8 mouse cellular contexts compared by ENCODE assay signal in the genomic region with DNA sequence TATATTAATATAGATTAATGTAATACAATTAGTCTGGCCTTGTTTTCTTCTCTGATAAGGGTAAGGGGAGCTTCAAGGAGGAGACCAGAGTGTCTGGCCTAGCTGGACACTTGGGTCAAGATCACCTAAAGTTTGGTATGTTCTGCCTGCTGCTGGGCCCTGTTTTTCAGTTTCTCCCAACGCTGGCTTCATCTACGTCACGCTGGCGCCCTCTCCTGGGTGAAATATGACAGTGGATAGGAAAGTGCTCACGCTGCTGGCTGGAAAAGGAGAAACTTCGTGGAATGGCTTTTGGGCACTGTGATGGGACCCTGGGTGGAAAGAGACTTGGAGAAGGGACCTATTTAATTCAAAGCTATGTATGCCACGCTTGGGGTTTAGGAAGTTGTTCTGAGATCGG. TPM values are rescaled to one million over a fixed set of nuclear protein-coding genes. Genes with fewer than 3 reads are reported as not detected.
A peak's percentile ranks its signal among the peaks of the same experiment; 100 is the strongest.
DNase-seq lines count a peak whose midpoint lies in the region; ATAC-seq lines count a peak whose summit lies in the region.

No protein-coding gene starts in this region.

- no peak overlapping the region for H3K4me3 ChIP-seq in intestine, embryonic 14.5 days (ENCODE audit: low read depth, low read length)
- no peak overlapping the region for H3K4me3 ChIP-seq in intestine, embryonic 16.5 days (ENCODE audit: low read length)
- H3K4me3 ChIP-seq in intestine, embryonic 15.5 days (replicated peaks): no peak overlapping the region
- no peak overlapping the region for H3K4me3 ChIP-seq in midbrain, embryonic 15.5 days

- H3K9ac ChIP-seq in intestine, embryonic 14.5 days (ENCODE audit: low read length): no peak overlapping the region
- H3K9ac ChIP-seq in intestine, embryonic 16.5 days (ENCODE audit: low read depth, low read length): no peak overlapping the region
- no peak overlapping the region for H3K9ac ChIP-seq in intestine, embryonic 15.5 days
- no peak overlapping the region for H3K9ac ChIP-seq in midbrain, embryonic 15.5 days

- no peak; the same call in 1 of the 2 replicates for ATAC-seq in intestine, embryonic 14.5 days (replicated peaks; ENCODE audit: low FRiP score, low TSS enrichment, low read depth)
- ATAC-seq in intestine, embryonic 16.5 days: no peak
- ATAC-seq in intestine, embryonic 15.5 days: peak; percentile 78; the same call in 1 of the 2 replicates
- 0 out of 2 replicates have a peak, but pooled peaks have one; percentile 20 for ATAC-seq in midbrain, embryonic 15.5 days (replicated peaks)

- 3% methylated on average over 8 of the region's 8 CpGs for WGBS in intestine, embryonic 14.5 days
- 3% methylated on average over 8 of the region's 8 CpGs for WGBS in intestine, embryonic 16.5 days
- WGBS in intestine, embryonic 15.5 days: 1% methylated on average over 8 of the region's 8 CpGs
- 2% methylated on average over 8 of the region's 8 CpGs for WGBS in midbrain, embryonic 15.5 days

- H3K27ac ChIP-seq in intestine, embryonic 14.5 days (ENCODE audit: low read depth): no peak overlapping the region
- no peak overlapping the region for H3K27ac ChIP-seq in intestine, embryonic 16.5 days (ENCODE audit: low read length)
- no peak overlapping the region for H3K27ac ChIP-seq in intestine, embryonic 15.5 days
- no peak overlapping the region for H3K27ac ChIP-seq in midbrain, embryonic 15.5 days

- H3K4me2 ChIP-seq in intestine, embryonic 14.5 days (ENCODE audit: low read length): no peak overlapping the region
- no peak overlapping the region for H3K4me2 ChIP-seq in intestine, embryonic 16.5 days (ENCODE audit: low read depth, low read length)
- no peak overlapping the region for H3K4me2 ChIP-seq in intestine, embryonic 15.5 days (replicated peaks)
- no peak overlapping the region for H3K4me2 ChIP-seq in midbrain, embryonic 15.5 days

- peaks cover 5% of the 10 kb centered on the region; the same call in 1 of the 2 replicates for H3K4me1 ChIP-seq in intestine, embryonic 14.5 days (replicated peaks; ENCODE audit: control insufficient read depth, insufficient read depth, low read length)
- H3K4me1 ChIP-seq in intestine, embryonic 16.5 days (ENCODE audit: control insufficient read depth, insufficient read depth, low read length): peaks cover 2% of the 10 kb centered on the region; the same call in 1 of the 2 replicates
- no peaks in the 10 kb centered on the region for H3K4me1 ChIP-seq in intestine, embryonic 15.5 days (replicated peaks)
- H3K4me1 ChIP-seq in midbrain, embryonic 15.5 days: no peaks in the 10 kb centered on the region

- no peaks in the 10 kb centered on the region for H3K27me3 ChIP-seq in intestine, embryonic 14.5 days (replicated peaks; ENCODE audit: control insufficient read depth, insufficient read depth, low read length)
- H3K27me3 ChIP-seq in intestine, embryonic 16.5 days (replicated peaks; ENCODE audit: control insufficient read depth, insufficient read depth, low read length): no peaks in the 10 kb centered on the region
- no peaks in the 10 kb centered on the region for H3K27me3 ChIP-seq in intestine, embryonic 15.5 days (replicated peaks)
- no peaks in the 10 kb centered on the region for H3K27me3 ChIP-seq in midbrain, embryonic 15.5 days (replicated peaks)

- H3K36me3 ChIP-seq in intestine, embryonic 14.5 days (ENCODE audit: control insufficient read depth, insufficient read depth, low read length): no peaks in the 10 kb centered on the region
- no peaks in the 10 kb centered on the region for H3K36me3 ChIP-seq in intestine, embryonic 16.5 days (ENCODE audit: control insufficient read depth, insufficient read depth, low read length)
- no peaks in the 10 kb centered on the region for H3K36me3 ChIP-seq in intestine, embryonic 15.5 days
- no peaks in the 10 kb centered on the region for H3K36me3 ChIP-seq in midbrain, embryonic 15.5 days (replicated peaks)

- peak; percentile 94 for DNase-seq in intestine, embryonic 14.5 days (ENCODE audit: low spot score)
- DNase-seq in cerebellum, postnatal 25 days: peak; percentile 81 to 88
- peak; percentile 86 to 88 for DNase-seq in gastrocnemius, adult 8-10 months (ENCODE audit: low spot score in 2 of 2)
- DNase-seq in left cerebral cortex, postnatal 36 days (ENCODE audit: low spot score in 2 of 2): peak; percentile 72 to 86
- peak; percentile 67 to 73 for DNase-seq in spleen, postnatal 36 days (ENCODE audit: low spot score in 2 of 2)

- H3K9me3 ChIP-seq in intestine, embryonic 14.5 days (ENCODE audit: control insufficient read depth, low read length): no peaks in the 10 kb centered on the region
- H3K9me3 ChIP-seq in intestine, embryonic 16.5 days (ENCODE audit: control insufficient read depth, low read length): no peaks in the 10 kb centered on the region
- H3K9me3 ChIP-seq in intestine, embryonic 15.5 days: no peaks in the 10 kb centered on the region
- no peaks in the 10 kb centered on the region for H3K9me3 ChIP-seq in midbrain, embryonic 15.5 days

- intact Hi-C loops in left cerebral cortex, postnatal 36 days (cut with DNase I): loop anchor here (1.0 kb wide), 1 partner anchor 70 kb away; no protein-coding TSS in a partner anchor

RNA-seq across cellular contexts. Expression of a gene that starts 36.8 kb away (rescaled TPM):
- polyA plus RNA-seq in intestine, embryonic 14.5 days (2014; fragmentation: Nextera tagmentation; extraction: Ambion mirVana): 1.1 and 1.3 TPM in 2 replicates
- polyA plus RNA-seq in intestine, embryonic 16.5 days (2015; fragmentation: Nextera tagmentation; extraction: Ambion mirVana): 2.7 and 2.9 TPM in 2 replicates
- total RNA-seq in gastrocnemius, adult 8-10 months (2022): 10 to 100 TPM; 13.4 to 23.7 (median 18.1) TPM
- 2.5 and 2.9 TPM in 2 replicates for polyA plus RNA-seq in intestine, embryonic 15.5 days (2015; fragmentation: Nextera tagmentation; extraction: Ambion mirVana)
- total RNA-seq in left cerebral cortex, postnatal 36 days (2021): 1 to 10 TPM; 6.0 to 8.3 TPM
- polyA plus RNA-seq in midbrain, embryonic 15.5 days (2015; fragmentation: Nextera tagmentation; extraction: Ambion mirVana): 0.23 and 0.31 TPM in 2 replicates

RNA-seq across cellular contexts. Expression of a gene that starts 55.9 kb away (rescaled TPM):
- polyA plus RNA-seq in intestine, embryonic 14.5 days (2014; fragmentation: Nextera tagmentation; extraction: Ambion mirVana): 82.1 and 88.2 TPM in 2 replicates
- polyA plus RNA-seq in intestine, embryonic 16.5 days (2015; fragmentation: Nextera tagmentation; extraction: Ambion mirVana): 51.5 and 56.0 TPM in 2 replicates
- total RNA-seq in gastrocnemius, adult 8-10 months (2022): 10 to 100 TPM; 62.2 to 64.9 (median 63.9) TPM
- 56.9 and 59.2 TPM in 2 replicates for polyA plus RNA-seq in intestine, embryonic 15.5 days (2015; fragmentation: Nextera tagmentation; extraction: Ambion mirVana)
- 10 to 100 TPM; 20.5 to 26.3 TPM for total RNA-seq in left cerebral cortex, postnatal 36 days (2021)
- polyA plus RNA-seq in midbrain, embryonic 15.5 days (2015; fragmentation: Nextera tagmentation; extraction: Ambion mirVana): 12.2 and 12.8 TPM in 2 replicates

Comparison
In these comparisons a context has a peak if more than half of its experiments do, and no peak if none do; other contexts are left out.
1. ATAC-seq: peak in intestine, embryonic 15.5 days (single experiment) and midbrain, embryonic 15.5 days (single experiment); none in intestine, embryonic 14.5 days (single experiment) and intestine, embryonic 16.5 days (single experiment).
2. Peak in every context shown above with its lines, with median percentiles within 50 percentile points of each other: DNase-seq.